Mouse (Mus musculus) heart, embryonic 16.5 days (tissue): ENCODE results near the gene Gatad2b. TPM values are rescaled to one million over a fixed set of nuclear protein-coding genes. Genes with fewer than 3 reads are reported as not detected.
"Not testable (repeated sequence)": the region's sequence is repeated elsewhere in the genome, so short reads cannot be mapped to it uniquely, and the experiment has no call there.

Experiments used
- ATAC-seq: fragments of 200-750 bp; cut with Nextera tagmentation; replicated peaks from 2 replicates; pipeline ENCODE4 v1.8.0; 2017; ENCODE audit warnings: moderate number of reproducible peaks; ENCODE audit not compliant: insufficient read depth, low FRiP score; ENCODE audit errors: extremely low read depth
- H3K27ac ChIP-seq: fragments of 300-500 bp; sonication (generic); 2 replicates; pipeline ENCODE4 v1.5.1; 2014; ENCODE audit warnings: mild to moderate bottlenecking, low read length, control low read depth, moderate library complexity
- H3K27me3 ChIP-seq: fragments of 300-500 bp; sonication (generic); 2 replicates; pipeline ENCODE4 v1.6.1; 2014; ENCODE audit warnings: low read length, mixed read lengths; ENCODE audit not compliant: control insufficient read depth, insufficient read depth
- H3K36me3 ChIP-seq: fragments of 300-500 bp; sonication (generic); 2 replicates; pipeline ENCODE4 v1.6.1; 2014; ENCODE audit not compliant: control insufficient read depth, insufficient read depth
- H3K4me1 ChIP-seq: fragments of 300-500 bp; sonication (generic); 2 replicates; pipeline ENCODE4 v1.6.1; 2014; ENCODE audit warnings: low read length, mixed read lengths; ENCODE audit not compliant: control insufficient read depth, insufficient read depth
- H3K4me2 ChIP-seq: fragments of 300-500 bp; sonication (generic); 2 replicates; pipeline ENCODE4 v1.6.1; 2014; ENCODE audit warnings: low read depth, mild to moderate bottlenecking, control low read depth, low read length
- H3K4me3 ChIP-seq: fragments of 300-500 bp; sonication (generic); 2 replicates; pipeline ENCODE4 v1.5.1; 2014; ENCODE audit warnings: mild to moderate bottlenecking, control low read depth, low read length
- H3K9ac ChIP-seq: fragments of 300-500 bp; sonication (generic); 2 replicates; pipeline ENCODE4 v1.6.1; 2014; ENCODE audit warnings: low read length, control low read depth
- H3K9me3 ChIP-seq: fragments of 300-500 bp; sonication (generic); replicated peaks from 2 replicates; pipeline ENCODE4 v1.6.1; 2016; ENCODE audit warnings: low read length; ENCODE audit not compliant: control insufficient read depth
- WGBS: fragments of 180-500 bp; shearing (Covaris S2); extraction: QIAGEN DNeasy Blood & Tissue Kit; methylation state at CpG from one replicate; pipeline ENCODE4 v1.1.7; 2014; 5-methylcytosine and 5-hydroxymethylcytosine counted together
- polyA plus RNA-seq: library from polyadenylated mRNA; unstranded; fragments of >200 nt; fragmentation: Nextera tagmentation; extraction: Ambion mirVana; gene quantifications from 2 replicates; pipeline ENCODE4 v1.2.1, GENCODE M21; 2015

Gatad2b gene
- 8.4 and 8.7 TPM in 2 replicates for polyA plus RNA-seq

DNA sequence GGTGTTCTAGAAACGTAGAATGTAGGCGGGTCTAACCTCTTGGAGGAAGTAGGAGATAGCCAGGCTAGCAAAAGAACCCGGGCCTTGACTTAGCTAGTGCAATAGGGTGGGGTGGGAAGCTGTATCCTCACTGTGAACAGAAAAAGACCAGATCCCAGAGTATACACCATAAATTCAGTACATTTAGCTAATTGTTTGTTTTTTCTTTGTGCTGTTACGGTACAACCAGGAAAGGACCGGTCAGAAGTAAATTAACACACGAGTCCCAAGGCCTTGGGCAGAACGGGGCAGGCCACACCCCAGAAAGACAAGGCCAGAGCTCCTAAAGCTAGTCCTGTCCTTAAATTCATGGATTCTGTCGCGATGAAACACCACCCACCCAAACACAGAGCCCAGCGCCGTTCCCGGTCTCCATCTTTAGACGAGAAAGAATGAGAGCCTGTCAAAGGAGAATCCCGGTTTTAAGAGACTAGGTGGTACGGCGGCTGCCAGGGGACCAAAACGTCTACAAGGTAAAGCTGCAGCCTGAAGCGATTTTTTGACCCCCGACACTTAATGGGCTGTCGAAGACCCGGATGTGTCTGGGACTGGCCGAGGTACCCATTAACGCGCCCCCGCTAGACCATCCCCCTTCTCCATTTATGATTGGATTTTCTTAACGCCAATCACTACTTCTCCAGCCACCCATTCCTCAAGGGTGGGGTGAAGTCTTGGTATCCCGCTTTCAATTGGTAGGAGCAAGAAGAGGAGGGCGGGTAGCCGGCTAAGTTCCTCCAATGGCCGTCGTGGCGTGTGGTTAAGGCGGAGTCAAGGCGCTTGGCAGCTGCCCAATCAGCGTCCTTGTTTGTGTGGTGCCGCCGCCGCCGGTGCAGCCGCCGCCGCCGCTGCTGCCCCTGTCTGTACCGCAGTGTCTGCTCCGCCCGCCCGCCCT lies at the start of gene Gatad2b:
Gene Gatad2b (plus strand): TSS at position 834 of the 931 bp plus-strand sequence.
- Histone ChIP-seq H3K36me3 (no peaks in the 10 kb centered on the region), H3K4me3 (peak within 1 kb of the TSS; percentile 94), H3K9ac (peak within 1 kb of the TSS; percentile 94), H3K4me2 (peak within 1 kb of the TSS; percentile 89), H3K27ac (peak within 1 kb of the TSS; percentile 97), H3K9me3 (no peaks in the 10 kb centered on the region), H3K4me1 (peaks cover 19% of the 10 kb centered on the region), H3K27me3 (no peaks in the 10 kb centered on the region)
- WGBS = under 1% methylated on average over 46 of the region's 47 CpGs
- ATAC-seq = peak; percentile 97

GRCm38 (mm10) chr3:90245406-90245805 lies 47.6 kb upstream of the Gatad2b start:
- ATAC-seq = no peak
- peaks cover 17% of the 10 kb centered on the region for H3K4me1 ChIP-seq

GRCm38 (mm10) chr3:90247630-90247959 lies 45.4 kb upstream of the Gatad2b start:
- WGBS = 2% methylated on average over 3 of the region's 3 CpGs
- Histone ChIP-seq H3K4me3 (peak overlapping the region; percentile 93), H3K27me3 (no peaks in the 10 kb centered on the region), H3K9ac (peak overlapping the region; percentile 63), H3K4me2 (peak overlapping the region; percentile 82), H3K9me3 (no peaks in the 10 kb centered on the region), H3K27ac (peak overlapping the region; percentile 95), H3K36me3 (peaks cover 12% of the 10 kb centered on the region), H3K4me1 (peaks cover 17% of the 10 kb centered on the region)
- no peak for ATAC-seq

More at GRCm38 (mm10) chr3:90245406-90245805, 47.6 kb upstream of the Gatad2b start:
- Histone ChIP-seq H3K36me3 (peaks cover 2% of the 10 kb centered on the region; the same call in 1 of the 2 replicates), H3K27me3 (no peaks in the 10 kb centered on the region), H3K9me3 (no peaks in the 10 kb centered on the region), H3K4me2 (no peak overlapping the region), H3K4me3 (no peak overlapping the region), H3K9ac (no peak overlapping the region), H3K27ac (no peak overlapping the region)
- WGBS = 65% methylated on average over 2 of the region's 2 CpGs

- ATAC-seq = peak; percentile 92
- peak within 1 kb of the TSS; percentile 92 for H3K9ac ChIP-seq
- H3K9me3 ChIP-seq = no peaks in the 10 kb centered on the region
- H3K4me2 ChIP-seq = peak within 1 kb of the TSS; percentile 82
- H3K27me3 ChIP-seq = no peaks in the 10 kb centered on the region
- H3K36me3 ChIP-seq = peaks cover 12% of the 10 kb centered on the region
- WGBS = under 1% methylated on average over 43 of the region's 44 CpGs
- peaks cover 12% of the 10 kb centered on the region for H3K4me1 ChIP-seq
- H3K27ac ChIP-seq = peak within 1 kb of the TSS; percentile 95
- H3K4me3 ChIP-seq = peak within 1 kb of the TSS; percentile 93
These were observed 44.8 kb upstream of the Gatad2b start, which contains the start of gene Slc39a1 for GRCm38 (mm10) chr3:90247960-90248745. TSS of gene Slc39a1 (plus strand) at chr3:90248172.

- WGBS = 2% methylated on average over 10 of the region's 10 CpGs
- H3K9ac ChIP-seq = peak overlapping the region; percentile 92
- H3K27me3 ChIP-seq = no peaks in the 10 kb centered on the region
- peak overlapping the region; percentile 95 for H3K27ac ChIP-seq
- peak overlapping the region; percentile 93 for H3K4me3 ChIP-seq
- peak; percentile 10; the same call in 1 of the 2 replicates for ATAC-seq
- no peaks in the 10 kb centered on the region for H3K9me3 ChIP-seq
- peak overlapping the region; percentile 82 for H3K4me2 ChIP-seq
- peaks cover 9% of the 10 kb centered on the region for H3K4me1 ChIP-seq
- peaks cover 12% of the 10 kb centered on the region for H3K36me3 ChIP-seq
These were observed 44.3 kb upstream of the Gatad2b start for GRCm38 (mm10) chr3:90248746-90249100.

- peaks cover 14% of the 10 kb centered on the region for H3K4me1 ChIP-seq
- 75% methylated on average over 6 of the region's 6 CpGs for WGBS
- H3K4me2 ChIP-seq = no peak overlapping the region
- ATAC-seq = no peak
- no peak overlapping the region for H3K27ac ChIP-seq
- H3K27me3 ChIP-seq = no peaks in the 10 kb centered on the region
- H3K9ac ChIP-seq = no peak overlapping the region
- no peaks in the 10 kb centered on the region for H3K9me3 ChIP-seq
- H3K36me3 ChIP-seq = peaks cover 12% of the 10 kb centered on the region
- H3K4me3 ChIP-seq = no peak overlapping the region
These were observed 42.2 kb upstream of the Gatad2b start for GRCm38 (mm10) chr3:90250791-90251190.

DNA sequence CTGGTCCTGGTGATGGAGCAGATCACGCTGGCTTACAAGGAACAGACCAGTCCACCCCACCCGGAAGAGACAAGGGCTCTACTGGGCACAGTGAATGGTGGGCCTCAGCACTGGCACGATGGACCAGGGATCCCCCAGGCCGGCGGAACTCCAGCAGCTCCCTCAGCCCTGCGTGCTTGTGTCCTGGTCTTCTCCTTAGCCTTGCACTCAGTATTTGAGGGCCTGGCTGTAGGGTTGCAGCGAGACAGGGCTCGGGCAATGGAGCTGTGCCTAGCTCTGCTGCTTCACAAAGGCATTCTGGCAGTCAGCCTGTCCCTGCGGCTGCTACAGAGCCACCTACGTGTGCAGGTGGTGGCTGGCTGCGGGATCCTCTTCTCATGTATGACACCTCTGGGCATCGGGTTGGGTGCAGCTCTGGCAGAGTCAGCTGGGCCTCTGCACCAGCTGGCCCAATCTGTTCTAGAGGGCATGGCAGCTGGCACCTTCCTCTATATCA lies 41.2 kb upstream of the Gatad2b start:
- 96% methylated on average over 11 of the region's 12 CpGs for WGBS
- H3K4me3 ChIP-seq, H3K4me2 ChIP-seq, H3K9ac ChIP-seq, H3K27ac ChIP-seq, H3K27me3 ChIP-seq, H3K9me3 ChIP-seq, ATAC-seq: not testable (repeated sequence)
- Histone ChIP-seq H3K36me3 (peaks cover 12% of the 10 kb centered on the region), H3K4me1 (peaks cover 14% of the 10 kb centered on the region)

GRCm38 (mm10) chr3:90252659-90253058 lies 40.3 kb upstream of the Gatad2b start:
- not testable (repeated sequence) for H3K9me3 ChIP-seq, H3K27me3 ChIP-seq, H3K9ac ChIP-seq, H3K4me3 ChIP-seq, H3K4me2 ChIP-seq, ATAC-seq, H3K27ac ChIP-seq
- Histone ChIP-seq H3K36me3 (peaks cover 15% of the 10 kb centered on the region), H3K4me1 (peaks cover 12% of the 10 kb centered on the region)
- 82% methylated on average over 2 of the region's 2 CpGs for whole genome bisulfite sequencing
